Mouse (Mus musculus) liver, postnatal 0 days (tissue): ENCODE results near the gene Sec24d. TPM values are rescaled to one million over a fixed set of nuclear protein-coding genes. Genes with fewer than 3 reads are reported as not detected.

Source experiments
- ATAC-seq: fragments of 200-750 bp; cut with Nextera tagmentation; 2 replicates; pipeline ENCODE4 v1.8.0; 2017; ENCODE audit warnings: mild to moderate bottlenecking, moderate library complexity
- DNase-seq: peaks from one replicate; pipeline ENCODE4 v3.0.0-alpha.2; 2016
- H3K27ac ChIP-seq: fragments of 300-500 bp; sonication (generic); 2 replicates; pipeline ENCODE4 v1.5.1; 2014; ENCODE audit warnings: antibody characterized with exemption, moderate library complexity, mild to moderate bottlenecking, low read depth
- H3K27me3 ChIP-seq: fragments of 300-500 bp; sonication (generic); 2 replicates; pipeline ENCODE4 v1.6.1; 2014; ENCODE audit warnings: low read length, control low read depth, mixed read lengths; ENCODE audit not compliant: insufficient read depth
- H3K36me3 ChIP-seq: fragments of 300-500 bp; sonication (generic); replicated peaks from 2 replicates; pipeline ENCODE4 v1.6.1; 2014; ENCODE audit warnings: mild to moderate bottlenecking, control low read depth, low read length, moderate library complexity, mixed read lengths; ENCODE audit not compliant: insufficient read depth
- H3K4me1 ChIP-seq: fragments of 300-500 bp; sonication (generic); 2 replicates; pipeline ENCODE4 v1.6.1; 2014; ENCODE audit warnings: antibody characterized with exemption, mild to moderate bottlenecking, control low read depth; ENCODE audit not compliant: insufficient read depth
- H3K4me2 ChIP-seq: fragments of 300-500 bp; sonication (generic); 2 replicates; pipeline ENCODE4 v1.6.1; 2014; ENCODE audit warnings: low read depth, mild to moderate bottlenecking, low read length, moderate library complexity, mixed read lengths
- H3K4me3 ChIP-seq: fragments of 300-500 bp; sonication (generic); 2 replicates; pipeline ENCODE4 v1.5.1; 2014; ENCODE audit warnings: low read depth, low read length
- H3K9ac ChIP-seq: fragments of 300-500 bp; sonication (generic); replicated peaks from 2 replicates; pipeline ENCODE4 v1.6.1; 2014; ENCODE audit warnings: mild to moderate bottlenecking, moderate library complexity
- H3K9me3 ChIP-seq: fragments of 300-500 bp; sonication (generic); 2 replicates; pipeline ENCODE4 v1.6.1; 2016; ENCODE audit warnings: mild to moderate bottlenecking, control low read depth, low read length, mixed read lengths
- CTCF ChIP-seq: sonication (generic); IDR thresholded peaks from 2 replicates; pipeline ENCODE4 v1.5.1; 2016; ENCODE audit warnings: antibody characterized with exemption, low read depth
- EP300 ChIP-seq: IDR thresholded peaks from 2 replicates; pipeline ENCODE4 v1.6.1; 2016; ENCODE audit warnings: antibody characterized with exemption, low read depth, mild to moderate bottlenecking
- WGBS: fragments of 180-500 bp; shearing (Covaris S2); extraction: QIAGEN DNeasy Blood & Tissue Kit; methylation state at CpG from one replicate; pipeline ENCODE4 v1.1.7; 2014; ENCODE audit not compliant: insufficient replicate concordance; 5-methylcytosine and 5-hydroxymethylcytosine counted together
- polyA plus RNA-seq: library from polyadenylated mRNA; unstranded; fragments of >200 nt; fragmentation: Nextera tagmentation; extraction: Ambion mirVana; gene quantifications from 2 replicates; pipeline ENCODE4 v1.2.1, GENCODE M21; 2015

Gene Sec24d
- polyA plus RNA-seq, 1 experiment from 2014 or later = 18.5 TPM

GRCm38 (mm10) chr3:123320341-123320740 lies 53.1 kb downstream of the Sec24d start:
- Histone ChIP-seq H3K4me3 (no peak overlapping the region), H3K36me3 (no peaks in the 10 kb centered on the region), H3K27ac (no peak overlapping the region), H3K9ac (no peak overlapping the region), H3K4me2 (no peak overlapping the region), H3K4me1 (0 out of 2 replicates have a peak, but pooled peaks cover 3% of the 10 kb centered on the region), H3K9me3 (no peaks in the 10 kb centered on the region), H3K27me3 (no peaks in the 10 kb centered on the region)
- 70% methylated on average over 9 of the region's 9 CpGs for WGBS
- TF ChIP-seq EP300 (no peak), CTCF (no peak)
- DNase-seq = no peak
- no peak for ATAC-seq

- 83% methylated on average over 6 of the region's 6 CpGs for WGBS
- DNase-seq = no peak
- Histone ChIP-seq H3K36me3 (no peaks in the 10 kb centered on the region), H3K27me3 (no peaks in the 10 kb centered on the region), H3K9ac (no peak overlapping the region), H3K9me3 (no peaks in the 10 kb centered on the region), H3K4me1 (0 out of 2 replicates have a peak, but pooled peaks cover 3% of the 10 kb centered on the region), H3K27ac (no peak overlapping the region), H3K4me3 (no peak overlapping the region), H3K4me2 (no peak overlapping the region)
- no peak for ATAC-seq
- TF ChIP-seq CTCF = no peak
Observed at GRCm38 (mm10) chr3:123321612-123322011, 54.4 kb downstream of the Sec24d start.

GRCm38 (mm10) chr3:123322147-123322546 lies 54.9 kb downstream of the Sec24d start:
- Histone ChIP-seq H3K27me3 (no peaks in the 10 kb centered on the region), H3K9me3 (no peaks in the 10 kb centered on the region), H3K4me2 (no peak overlapping the region), H3K4me1 (0 out of 2 replicates have a peak, but pooled peaks cover 3% of the 10 kb centered on the region), H3K4me3 (no peak overlapping the region), H3K36me3 (no peaks in the 10 kb centered on the region), H3K27ac (no peak overlapping the region), H3K9ac (no peak overlapping the region)
- ATAC-seq (no peak), DNase-seq (no peak)
- TF ChIP-seq EP300 = no peak
- peak; percentile 64 for TF ChIP-seq CTCF
- WGBS = 51% methylated on average over 1 of the region's 1 CpGs

- H3K4me3 ChIP-seq = no peak overlapping the region
- no peak for DNase-seq
- 0 out of 2 replicates have a peak, but pooled peaks cover 3% of the 10 kb centered on the region for H3K4me1 ChIP-seq
- H3K36me3 ChIP-seq = peaks cover 6% of the 10 kb centered on the region; the same call in 1 of the 2 replicates
- H3K9ac ChIP-seq = no peak overlapping the region
- H3K27ac ChIP-seq = no peak overlapping the region
- no peaks in the 10 kb centered on the region for H3K27me3 ChIP-seq
- H3K9me3 ChIP-seq = no peaks in the 10 kb centered on the region
- no peak overlapping the region for H3K4me2 ChIP-seq
- WGBS = 55% methylated on average over 4 of the region's 4 CpGs
- TF ChIP-seq EP300 = no peak
- TF ChIP-seq CTCF = no peak
- ATAC-seq = no peak
Observed at GRCm38 (mm10) chr3:123324326-123324725, 57.1 kb downstream of the Sec24d start.

- no peak for DNase-seq
Observed at GRCm38 (mm10) chr3:123329251-123329650, 62.0 kb downstream of the Sec24d start.

GRCm38 (mm10) chr3:123330221-123330620 lies 63.0 kb downstream of the Sec24d start:
- Histone ChIP-seq H3K27ac (no peak overlapping the region), H3K4me2 (no peak overlapping the region), H3K27me3 (no peaks in the 10 kb centered on the region), H3K4me3 (no peak overlapping the region), H3K9ac (no peak overlapping the region), H3K9me3 (no peaks in the 10 kb centered on the region), H3K4me1 (peaks cover 15% of the 10 kb centered on the region), H3K36me3 (peaks cover 6% of the 10 kb centered on the region; the same call in 1 of the 2 replicates)
- TF ChIP-seq EP300 (no peak), CTCF (no peak)
- DNase-seq (no peak), ATAC-seq (no peak)
- 71% methylated on average over 4 of the region's 4 CpGs for WGBS

More at GRCm38 (mm10) chr3:123329251-123329650, 62.0 kb downstream of the Sec24d start:
- no peaks in the 10 kb centered on the region for H3K9me3 ChIP-seq
- H3K27ac ChIP-seq = no peak overlapping the region
- 75% methylated on average over 6 of the region's 6 CpGs for WGBS
- peaks cover 6% of the 10 kb centered on the region; the same call in 1 of the 2 replicates for H3K36me3 ChIP-seq
- no peak overlapping the region for H3K4me3 ChIP-seq
- H3K9ac ChIP-seq = no peak overlapping the region
- H3K4me1 ChIP-seq = peaks cover 8% of the 10 kb centered on the region
- ATAC-seq = no peak
- H3K4me2 ChIP-seq = no peak overlapping the region
- TF ChIP-seq EP300 (no peak), CTCF (no peak)
- no peaks in the 10 kb centered on the region for H3K27me3 ChIP-seq
